Mouse (Mus musculus) cerebellum, adult 8-10 months (tissue): ENCODE measurements around the gene Itga8.

Experiments used
- DNase-seq: peaks from one replicate; pipeline ENCODE4 v3.0.0; 2022

Itga8 gene

DNA sequence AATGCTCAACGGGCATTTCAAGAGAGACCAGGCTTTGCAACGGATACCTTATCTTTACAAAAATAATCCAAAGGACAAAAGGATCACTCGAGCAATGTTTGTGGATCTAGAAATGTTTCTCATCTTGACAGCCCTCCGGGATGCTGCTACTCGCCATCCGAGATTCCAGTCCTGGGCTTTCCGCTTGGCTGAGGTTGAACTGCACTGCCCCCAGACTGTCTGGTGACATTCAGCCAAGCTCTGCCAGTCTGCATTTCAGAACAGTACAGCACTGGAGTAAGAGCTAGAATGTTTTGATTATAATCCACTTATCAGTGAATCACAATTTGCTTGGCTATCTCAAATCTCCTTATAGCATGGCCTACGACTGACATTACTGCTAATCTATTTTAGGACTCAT, 8.3 kb downstream of the Itga8 start:
- no peak for DNase-seq

DNA sequence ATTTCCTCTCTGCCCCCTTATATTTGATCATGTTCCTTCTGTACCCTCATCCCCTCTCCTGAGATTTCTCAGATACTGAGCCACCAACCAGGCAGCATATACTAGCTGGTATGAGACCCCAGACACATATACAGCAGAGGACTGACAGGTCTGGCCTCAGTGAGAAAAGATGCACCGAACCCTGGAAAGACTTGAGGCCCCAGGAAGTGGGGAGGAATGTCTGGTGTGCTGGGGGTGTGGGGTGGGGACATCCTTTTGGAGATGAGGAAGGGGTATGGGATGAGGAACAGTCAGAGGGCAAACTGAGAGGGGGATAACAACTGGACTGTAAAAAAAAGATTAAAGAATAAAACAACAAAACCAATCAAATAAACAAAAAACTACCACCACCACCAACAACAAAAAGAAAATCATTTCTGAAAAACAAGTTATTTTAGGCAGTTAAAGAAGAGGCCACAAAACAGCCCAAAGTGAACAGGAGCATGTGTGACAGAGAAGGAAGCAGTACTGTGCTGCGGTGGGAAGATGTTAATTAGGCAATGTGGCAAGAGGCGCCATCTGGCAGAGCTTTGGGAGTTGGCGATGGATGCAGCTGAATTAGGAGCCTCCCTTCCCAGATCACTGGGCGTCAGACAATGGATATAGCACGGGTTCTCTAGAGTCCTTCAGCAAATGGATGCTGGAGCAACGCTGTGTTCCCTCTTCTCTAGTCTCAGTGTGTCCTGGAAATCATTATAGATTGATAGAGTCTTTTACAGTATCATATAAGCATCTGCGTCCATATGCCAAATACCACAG, 9.5 kb downstream of the Itga8 start:
- DNase-seq: no peak

DNA sequence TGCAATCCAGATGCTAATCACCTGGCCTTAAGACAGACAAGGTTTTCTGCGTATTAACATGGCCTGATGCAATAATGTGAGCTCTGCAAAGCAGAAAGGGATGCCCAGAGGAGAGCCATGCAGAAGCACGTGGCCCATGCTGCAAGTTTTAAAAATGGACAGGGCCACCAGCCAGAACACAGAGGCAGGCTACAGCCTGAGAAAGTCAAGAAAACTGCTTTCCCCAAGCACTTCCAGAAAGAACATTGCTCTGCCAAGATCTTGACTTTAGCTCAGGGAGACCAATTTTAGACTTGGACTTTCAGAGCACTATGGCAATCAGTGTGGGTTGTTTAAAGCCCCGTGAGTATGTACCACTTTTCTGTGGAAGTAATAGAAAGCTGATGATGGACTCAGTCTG, 11.5 kb downstream of the Itga8 start:
- DNase-seq: no peak

DNA sequence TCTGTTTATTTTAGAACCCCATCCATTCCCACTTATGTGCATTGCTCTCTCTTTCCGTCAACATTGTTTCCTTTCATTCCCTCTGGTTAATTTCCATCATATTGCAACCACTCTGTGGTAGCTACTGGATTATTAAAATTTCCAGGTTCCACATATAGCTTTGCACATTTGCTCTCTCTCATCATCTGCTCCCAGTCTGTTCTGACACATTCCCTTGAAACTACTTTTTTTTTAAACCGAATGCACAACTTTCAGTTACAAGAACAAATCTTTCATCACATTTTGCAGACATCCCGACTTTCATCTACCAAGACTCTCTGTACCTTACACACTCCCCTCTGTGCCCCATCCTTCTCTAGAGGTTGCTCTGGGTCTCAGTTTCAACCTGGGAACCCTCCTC, 13.9 kb downstream of the Itga8 start:
- no peak for DNase-seq

DNA sequence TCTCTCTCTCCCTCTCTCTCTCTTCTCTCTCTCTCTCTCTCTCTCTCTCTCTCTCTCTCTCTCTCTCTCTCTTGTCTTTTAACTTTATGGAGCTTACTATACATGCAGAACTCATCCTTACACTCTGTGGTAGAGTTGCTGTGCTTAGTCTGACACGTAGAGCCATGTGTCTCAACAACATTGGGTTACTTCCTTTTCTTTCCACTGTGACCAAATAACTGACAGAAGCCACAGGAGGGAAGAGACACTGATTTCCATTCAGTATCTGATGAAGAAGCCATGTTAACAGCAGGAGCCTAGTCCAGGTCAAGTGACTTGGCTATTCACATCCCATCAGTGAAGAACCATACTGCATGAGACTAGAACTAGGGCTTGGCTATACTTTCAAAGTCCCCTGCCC, 21.1 kb downstream of the Itga8 start:
- DNase-seq: no peak

DNA sequence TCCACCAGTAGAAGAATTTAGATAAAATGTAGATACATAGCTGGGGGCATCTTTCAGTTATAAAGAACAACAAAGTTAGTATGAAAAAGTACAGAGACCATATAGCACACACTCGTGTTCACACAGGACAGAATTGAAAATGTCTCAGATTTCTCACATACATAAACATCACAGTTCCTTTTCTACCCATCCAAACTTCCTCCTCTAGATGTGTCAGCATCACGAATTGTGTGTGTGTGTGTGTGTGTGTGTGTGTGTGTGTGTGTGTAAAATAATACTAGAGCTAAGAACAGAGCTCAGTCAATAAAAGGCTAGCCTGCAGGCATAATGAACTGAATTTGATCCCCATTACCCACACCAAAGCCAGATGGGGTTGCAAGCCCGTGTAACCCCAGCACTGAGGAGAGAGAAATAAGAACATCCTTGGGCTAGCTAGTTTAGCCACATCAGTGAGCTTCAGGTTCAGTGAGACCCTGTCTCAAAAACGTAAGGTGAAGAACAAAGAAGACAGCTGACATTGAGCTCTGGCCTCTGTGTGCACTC, 22.6 kb downstream of the Itga8 start:
- no peak for DNase-seq

DNA sequence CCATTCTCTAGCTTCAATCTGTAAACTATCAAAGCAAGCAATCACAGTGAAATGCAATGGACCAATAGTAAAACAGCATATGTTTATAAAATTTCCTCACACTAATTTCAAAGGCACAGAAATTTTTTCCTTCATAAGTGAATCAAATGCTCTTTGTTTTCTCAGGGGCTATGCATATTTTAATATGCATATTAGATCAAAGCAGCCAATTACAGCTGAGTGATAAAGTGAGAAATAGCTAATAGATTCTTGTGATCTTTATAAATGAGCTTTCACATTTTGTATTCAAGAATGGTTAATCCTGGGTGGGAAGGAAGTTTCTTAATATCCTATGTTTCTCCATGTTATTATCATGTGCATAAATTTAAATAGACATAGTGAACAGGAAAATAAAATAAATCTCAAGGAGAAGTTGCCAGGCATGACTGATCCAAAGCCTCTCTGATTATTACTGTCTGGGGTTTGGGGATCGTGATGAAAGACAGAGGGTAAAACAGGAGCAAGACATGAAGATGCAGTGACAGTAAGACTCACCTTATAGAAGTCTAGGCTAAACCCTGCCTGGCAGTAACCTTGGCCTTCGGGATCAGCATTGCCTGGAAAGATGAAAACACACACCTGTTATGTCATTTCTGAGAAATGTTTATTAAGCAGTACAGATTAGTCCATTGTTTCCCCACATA, 44.9 kb downstream of the Itga8 start:
- DNase-seq: no peak

DNA sequence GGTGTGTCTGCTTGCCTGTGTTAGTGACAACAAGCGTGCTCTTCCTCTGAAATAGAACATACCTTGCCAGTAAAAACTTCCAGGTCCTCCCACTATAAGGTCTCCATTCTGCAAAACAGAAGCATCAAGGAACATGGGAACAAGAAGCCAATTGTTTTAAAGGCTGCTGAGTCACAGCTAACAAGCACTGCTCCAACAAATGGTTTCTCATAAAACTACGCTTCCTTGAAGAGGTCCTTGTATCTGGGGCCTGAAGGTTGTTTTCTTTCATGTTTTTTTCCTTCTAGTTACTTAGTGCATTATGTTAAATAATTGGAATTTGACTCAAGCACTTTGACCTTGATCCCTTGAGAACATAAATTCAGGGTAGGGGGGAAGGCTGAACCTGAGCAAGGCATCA, 45.8 kb downstream of the Itga8 start:
- DNase-seq: no peak

DNA sequence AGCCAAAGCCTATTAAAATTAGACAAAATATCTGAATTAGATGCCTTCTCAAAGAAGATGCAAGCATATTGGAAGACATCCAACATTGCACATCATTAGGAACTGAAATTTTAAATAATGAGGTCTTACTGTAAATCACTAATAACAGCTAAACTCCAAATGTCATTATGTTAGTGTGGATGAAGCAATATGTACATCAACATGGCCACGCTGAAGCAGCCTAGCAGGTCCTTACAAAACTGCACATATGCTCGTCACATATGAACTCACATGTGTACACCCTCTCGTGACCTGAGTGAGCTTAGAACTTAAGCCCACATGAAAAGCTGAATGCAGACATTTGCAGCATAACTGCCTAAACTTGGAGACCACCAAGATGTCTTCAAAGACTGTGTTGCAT, 66.4 kb downstream of the Itga8 start:
- no peak for DNase-seq

DNA sequence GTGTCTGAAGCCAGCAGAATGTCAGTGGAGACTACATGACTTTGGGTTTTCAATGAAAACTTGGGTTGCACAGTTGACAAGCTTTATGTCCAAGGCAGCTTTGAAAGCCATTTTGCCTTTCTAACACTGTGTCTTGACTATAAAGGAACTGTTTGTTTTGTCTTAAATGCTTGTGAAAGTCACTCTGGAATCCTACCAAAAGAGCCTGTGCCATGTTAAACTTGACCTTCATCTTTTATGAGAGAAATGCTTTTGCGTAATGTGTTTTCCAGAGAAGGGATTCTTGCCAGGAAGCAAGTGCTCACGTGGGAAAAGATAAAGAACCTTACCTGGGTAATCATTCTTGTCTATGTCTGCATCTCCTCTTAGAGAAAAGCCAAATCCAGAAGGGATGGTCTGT, 72.0 kb downstream of the Itga8 start:
- DNase-seq: no peak

DNA sequence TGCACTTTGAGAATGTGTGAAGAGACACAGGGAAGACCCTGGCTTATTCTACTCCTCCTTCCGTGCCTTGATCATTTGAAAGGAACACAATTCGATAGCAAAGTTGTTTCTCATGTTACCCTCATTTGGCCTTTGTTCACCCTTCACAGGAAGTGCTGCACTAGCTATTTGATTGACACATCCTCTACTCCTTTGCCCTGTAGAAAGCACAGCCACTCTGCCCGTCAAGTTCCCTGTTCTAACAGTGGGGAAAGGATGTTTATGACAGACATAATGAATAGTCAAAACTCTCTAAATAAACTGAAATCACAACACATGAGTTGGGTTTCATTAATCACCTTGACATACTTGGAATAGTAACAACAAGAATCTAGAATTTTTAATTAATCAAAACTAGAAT, 73.4 kb downstream of the Itga8 start:
- no peak for DNase-seq

DNA sequence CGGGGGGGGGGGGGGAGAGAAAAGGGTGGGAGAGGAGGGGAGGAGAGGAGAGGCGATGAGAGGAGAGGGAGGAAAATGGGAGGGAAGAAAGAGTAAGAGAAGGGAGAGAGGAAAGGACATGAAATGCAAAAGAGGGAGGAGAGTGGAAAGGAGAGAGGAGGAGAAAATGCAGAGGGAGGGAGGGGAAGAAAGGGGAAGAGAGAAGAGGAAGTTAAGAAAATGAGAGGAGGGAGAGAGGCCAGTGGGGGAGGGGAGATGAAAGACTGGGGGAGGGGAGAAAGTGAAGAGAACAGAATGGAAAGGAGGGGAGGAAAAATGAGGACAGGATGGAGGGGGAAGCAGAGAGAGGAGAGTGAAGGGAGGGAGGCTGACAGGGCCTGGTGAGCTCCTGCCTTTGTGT, 74.5 kb downstream of the Itga8 start:
- DNase-seq: no peak

DNA sequence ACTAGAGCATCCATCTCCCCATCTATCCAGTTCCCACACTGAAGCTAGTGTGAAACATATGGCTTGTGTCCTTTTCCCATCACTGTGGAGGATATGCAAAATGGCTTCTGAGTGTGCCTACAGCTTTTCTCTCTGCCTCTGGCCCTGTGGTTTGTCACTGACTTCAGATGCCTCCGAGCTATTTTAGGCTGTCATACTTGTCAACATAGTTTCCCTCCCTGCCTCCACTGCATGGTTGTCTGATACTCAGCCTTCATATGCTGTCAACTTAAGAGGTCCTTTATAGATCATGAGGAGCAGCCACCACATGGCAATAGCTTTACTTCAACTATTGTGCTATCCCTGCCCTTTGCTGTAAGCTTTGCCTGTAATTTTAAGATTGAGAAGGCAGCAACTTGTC, 75.4 kb downstream of the Itga8 start:
- no peak for DNase-seq

DNA sequence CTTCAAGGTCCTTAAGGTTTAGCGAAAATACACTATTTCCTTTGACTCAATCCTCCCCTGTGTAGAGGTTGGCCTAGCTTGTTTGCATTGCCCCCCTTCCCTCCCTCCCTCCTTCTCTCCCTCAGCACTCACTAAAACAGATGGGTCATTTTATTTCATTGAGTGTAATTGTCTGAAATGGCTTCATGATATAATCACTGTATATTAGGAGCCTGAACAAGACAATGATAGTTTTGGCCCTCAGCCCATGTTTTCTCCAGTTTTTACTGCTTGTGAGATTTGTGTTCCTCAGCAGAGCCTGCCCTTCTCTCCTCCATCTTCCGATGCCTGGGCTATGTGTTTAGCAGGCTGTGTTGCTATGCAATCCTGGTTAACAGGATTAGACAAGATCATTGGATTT, 80.1 kb downstream of the Itga8 start:
- DNase-seq: no peak

DNA sequence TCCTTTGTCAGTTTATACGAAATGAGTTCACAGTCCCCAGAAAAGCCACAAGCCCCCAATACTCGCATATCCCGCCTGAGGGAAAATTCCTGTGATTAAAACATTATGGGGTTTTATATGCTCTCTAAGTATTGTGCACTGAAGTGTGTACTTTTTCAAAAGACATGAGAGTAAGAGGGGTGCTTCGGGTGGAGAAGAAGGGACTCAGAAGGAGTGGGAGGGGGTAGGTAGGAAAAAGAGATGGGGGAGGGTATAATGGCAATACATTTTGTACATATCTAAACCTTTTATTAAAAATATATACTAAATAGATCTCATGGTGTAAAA, 88.3 kb downstream of the Itga8 start:
- DNase-seq: no peak

DNA sequence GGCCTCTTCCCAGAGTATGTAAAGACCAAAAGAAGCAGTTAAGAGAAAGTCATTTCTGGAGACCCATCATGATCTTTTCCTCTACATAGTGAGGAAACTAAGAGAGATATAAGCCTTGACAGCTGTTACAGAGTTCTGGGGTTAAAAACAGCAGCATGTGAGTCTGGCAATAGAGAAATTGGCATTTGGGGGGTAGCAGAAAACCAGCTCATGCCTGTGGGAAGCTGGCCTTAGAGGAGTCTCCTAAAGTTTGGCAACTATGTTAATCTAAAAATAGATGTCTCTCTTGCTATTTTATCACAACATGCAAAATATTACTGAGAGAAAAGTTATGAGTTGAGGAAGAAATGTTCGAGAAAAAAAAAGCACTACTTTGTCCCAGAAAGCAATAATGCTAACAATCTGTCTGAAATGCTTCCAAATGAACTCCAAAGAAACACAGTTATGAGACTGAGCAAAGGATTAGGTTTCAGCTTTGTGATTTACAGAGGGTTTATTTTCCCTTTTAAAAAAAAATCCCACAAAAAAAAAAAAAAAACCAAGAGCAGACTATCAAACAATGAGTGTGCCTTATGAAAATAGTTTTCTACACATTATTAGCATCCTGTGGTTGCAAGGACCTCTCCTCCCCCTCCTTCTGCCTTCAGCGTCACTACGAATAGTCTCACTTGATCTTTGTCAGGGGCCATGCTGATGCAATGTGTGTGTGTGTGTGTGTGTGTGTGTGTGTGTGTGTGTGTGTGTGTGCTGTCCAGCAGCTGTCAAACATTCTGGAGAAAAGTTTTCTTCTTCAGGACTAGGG, 88.9 kb downstream of the Itga8 start:
- no peak for DNase-seq

DNA sequence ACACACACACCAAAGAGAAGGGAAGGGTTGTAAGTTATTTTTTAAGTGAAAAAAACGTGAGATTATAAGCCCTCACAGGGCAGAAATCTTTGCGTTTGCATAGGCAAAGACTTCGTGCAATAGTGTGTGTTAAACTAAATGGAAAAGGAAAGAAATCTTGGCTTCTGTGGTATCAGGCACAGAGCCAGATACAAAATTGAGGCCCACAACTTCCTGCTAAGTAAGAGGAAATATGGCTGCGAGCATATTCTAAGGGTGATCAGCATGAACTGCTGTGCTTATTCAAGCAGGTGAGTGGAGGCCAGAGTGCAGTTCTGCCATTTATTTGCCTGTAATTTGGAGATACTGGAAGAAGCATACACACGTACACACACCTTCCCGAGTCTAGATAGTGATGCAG, 93.6 kb downstream of the Itga8 start:
- no peak for DNase-seq

DNA sequence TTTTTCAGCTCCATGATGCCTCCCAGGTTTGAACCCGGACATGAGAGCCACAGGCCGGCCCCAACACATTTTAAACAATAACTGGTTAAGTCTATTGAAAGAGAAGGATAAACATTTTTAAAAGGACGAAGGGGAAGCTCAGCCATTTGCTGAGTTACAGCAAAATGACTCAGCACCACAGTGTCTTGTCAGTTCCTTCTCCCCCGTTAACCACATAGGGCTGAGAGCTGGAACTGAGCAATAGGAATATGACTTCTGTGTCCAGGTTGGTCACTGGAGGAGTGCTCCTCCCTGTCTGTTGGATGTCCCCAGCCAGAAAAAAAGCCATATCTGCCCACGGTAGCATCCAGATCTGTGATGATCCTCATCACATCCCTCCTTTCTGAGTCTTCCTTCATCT, 95.4 kb downstream of the Itga8 start:
- DNase-seq: no peak

DNA sequence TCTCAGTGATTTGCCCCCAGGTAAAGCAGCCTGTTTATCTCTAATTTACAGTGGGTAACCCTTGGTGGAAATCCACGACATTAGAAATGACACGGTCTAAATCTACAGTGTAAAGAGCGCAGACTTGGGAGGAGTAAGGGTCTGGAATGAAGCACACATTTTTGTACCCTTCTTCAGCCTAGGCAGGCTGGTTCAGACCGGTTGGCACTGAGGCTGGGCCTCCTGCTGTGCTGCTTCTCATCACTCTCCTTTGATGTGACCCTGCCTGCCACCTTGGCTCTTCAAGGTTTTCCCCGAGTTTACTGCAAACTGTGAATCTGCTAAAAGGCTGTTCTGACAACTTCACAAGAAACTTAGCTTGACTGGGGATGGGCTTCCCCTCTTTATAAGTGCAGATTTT, 95.8 kb downstream of the Itga8 start:
- no peak for DNase-seq

DNA sequence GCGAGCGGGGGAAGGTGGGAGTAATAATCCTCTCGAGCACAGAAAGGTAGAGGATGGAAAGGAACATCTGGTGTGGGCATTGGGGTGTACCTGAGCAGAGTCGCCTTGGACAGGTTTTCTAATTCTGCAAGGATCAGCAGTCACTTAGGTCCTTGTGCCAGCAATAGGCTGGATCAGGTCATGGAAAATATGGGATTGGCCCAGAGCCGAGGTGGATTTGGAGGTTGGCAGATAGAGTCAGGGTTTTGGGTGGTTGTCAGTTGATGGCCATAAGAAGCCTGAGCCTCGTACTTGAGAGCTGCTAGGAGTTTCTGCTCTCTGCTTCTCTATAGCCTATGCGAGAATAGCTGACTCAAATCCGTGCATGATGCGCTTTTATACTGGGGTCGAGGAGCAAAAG, 98.5 kb downstream of the Itga8 start:
- no peak for DNase-seq

DNA sequence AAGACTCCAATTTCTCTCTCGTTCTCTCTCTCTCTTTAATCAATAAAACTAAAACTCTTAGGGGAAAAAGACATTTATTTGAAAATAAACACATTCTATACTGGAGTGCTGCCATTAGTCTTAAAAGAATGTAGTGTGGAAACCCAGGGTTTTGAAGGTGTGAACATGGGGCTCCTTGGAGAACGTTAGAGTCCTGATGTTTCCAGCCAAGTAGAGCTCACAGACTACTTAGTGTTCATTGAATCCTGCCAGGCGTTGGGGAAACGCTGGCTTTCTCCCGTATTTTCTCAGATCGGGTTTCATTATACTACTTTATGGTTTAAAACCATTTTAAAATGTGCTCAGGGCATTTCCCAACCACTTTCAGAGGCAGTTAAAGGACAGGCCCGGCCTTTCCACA, 103.0 kb downstream of the Itga8 start:
- DNase-seq: no peak

DNA sequence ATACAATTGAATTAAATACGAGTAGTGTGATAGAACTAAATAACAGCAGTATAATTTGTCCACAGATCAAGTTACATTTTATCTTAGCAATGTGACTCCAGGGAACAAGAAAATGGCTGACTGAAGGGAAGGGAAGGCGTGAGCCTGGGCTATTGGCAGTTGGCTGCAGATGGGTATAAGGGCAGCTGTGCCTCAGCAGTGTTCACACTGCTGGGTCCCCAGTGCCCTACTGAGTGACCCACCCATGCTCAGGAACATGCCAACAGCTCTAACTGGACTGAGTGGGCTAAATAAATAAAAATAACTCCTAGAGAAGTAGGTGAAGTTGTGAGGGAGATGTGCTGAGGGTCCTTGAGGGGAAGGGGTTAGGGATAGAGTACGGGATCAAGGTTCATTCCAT, 103.5 kb downstream of the Itga8 start:
- DNase-seq: no peak

DNA sequence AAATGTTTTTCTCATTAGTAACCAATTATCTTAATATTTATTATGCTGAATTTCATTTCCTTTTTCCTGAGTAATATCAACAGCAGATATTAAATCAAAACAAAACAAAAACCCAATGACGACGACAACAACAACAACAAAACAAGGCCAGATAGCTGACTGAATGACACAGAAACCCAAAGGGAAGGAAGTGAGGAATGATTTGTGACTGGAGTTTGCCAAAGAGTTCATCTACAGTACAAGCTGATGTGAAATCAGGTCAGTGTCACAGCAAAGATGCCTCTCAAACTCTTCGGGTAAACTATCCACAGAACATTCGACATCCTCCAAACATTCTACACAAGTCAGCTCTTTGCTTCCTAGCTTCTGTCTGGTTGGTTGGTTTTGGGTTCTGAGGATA, 104.0 kb downstream of the Itga8 start:
- no peak for DNase-seq

DNA sequence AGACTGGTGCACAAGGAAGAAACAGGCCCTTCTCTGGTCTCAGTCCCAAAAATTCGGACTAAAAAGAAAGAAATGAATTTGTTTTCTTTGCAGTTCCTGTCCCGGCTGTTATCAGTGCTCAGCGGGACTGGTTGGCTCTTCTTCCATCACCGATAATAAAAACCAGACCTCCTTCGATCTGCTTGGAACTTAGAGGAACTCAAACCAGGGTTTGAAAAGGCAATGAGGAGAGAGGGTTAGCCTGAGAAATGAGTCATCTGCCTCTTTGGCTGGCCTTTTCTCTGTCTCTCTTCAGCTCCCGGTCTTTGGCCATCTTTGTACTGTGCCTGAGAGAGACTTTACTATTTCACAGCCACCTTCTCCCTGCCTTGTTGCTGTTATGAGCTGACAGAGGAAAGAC, 112.7 kb downstream of the Itga8 start:
- no peak for DNase-seq
